Comparison of ENCODE assay signal across 8 mouse cellular contexts in the genomic region with DNA sequence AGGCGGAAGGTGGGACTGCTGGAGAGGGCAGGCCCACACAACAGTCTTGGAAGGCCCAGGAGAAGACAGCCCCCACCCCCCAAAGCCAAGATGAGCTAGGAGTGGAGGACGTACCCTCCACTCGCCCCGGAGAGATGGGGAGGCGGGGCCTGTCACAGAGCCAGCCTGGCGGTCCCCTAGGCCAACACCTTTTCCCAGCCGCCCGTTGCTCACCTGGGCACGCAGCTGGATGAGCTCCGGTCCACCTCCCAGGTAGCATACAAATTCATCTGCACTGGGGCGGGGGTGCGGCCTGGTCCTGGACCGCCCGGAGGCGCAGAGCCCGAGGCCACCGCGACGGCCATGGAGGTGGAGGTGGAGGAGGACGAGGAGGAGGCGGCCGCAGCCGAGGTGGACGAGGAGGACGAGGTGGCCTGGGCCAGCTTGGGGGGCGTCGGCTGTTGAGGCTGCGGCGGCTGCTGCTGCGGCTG. TPM values are rescaled to one million over a fixed set of nuclear protein-coding genes. Genes with fewer than 3 reads are reported as not detected.
DNase-seq lines count a peak whose midpoint lies in the region; ATAC-seq and TF ChIP-seq lines count a peak whose summit lies in the region.

No protein-coding gene starts in this region.

- peak; percentile 66 for DNase-seq in adrenal gland, postnatal 10 days
- DNase-seq in lung, adult 2 months: peak; percentile 44
- DNase-seq in ovary, postnatal 14 days (ENCODE audit: low spot score): peak; percentile 40
- peak; percentile 24 for DNase-seq in urinary bladder, postnatal 25 days (ENCODE audit: low spot score)

- H3K79me3 ChIP-seq in C2C12 (ENCODE audit: low read depth): peaks cover 5% of the 10 kb centered on the region

- peak overlapping the region; percentile 95 for H3K9ac ChIP-seq in embryonic facial prominence, embryonic 13.5 days
- H3K9ac ChIP-seq in heart, embryonic 12.5 days: peak overlapping the region; percentile 94
- H3K9ac ChIP-seq in kidney, embryonic 15.5 days: peak overlapping the region; percentile 93

- H3K9me3 ChIP-seq in embryonic facial prominence, embryonic 13.5 days: no peaks in the 10 kb centered on the region
- H3K9me3 ChIP-seq in heart, embryonic 12.5 days (replicated peaks): no peaks in the 10 kb centered on the region
- no peaks in the 10 kb centered on the region for H3K9me3 ChIP-seq in kidney, embryonic 15.5 days (replicated peaks)

- H3K4me3 ChIP-seq in C2C12 (ENCODE audit: insufficient read depth, poor library complexity, severe bottlenecking): peak overlapping the region; percentile 39
- peak overlapping the region; percentile 94 for H3K4me3 ChIP-seq in embryonic facial prominence, embryonic 13.5 days
- H3K4me3 ChIP-seq in heart, embryonic 12.5 days: peak overlapping the region; percentile 92
- peak overlapping the region; percentile 86 for H3K4me3 ChIP-seq in kidney, embryonic 15.5 days (replicated peaks)
- peak overlapping the region; percentile 82 for H3K4me3 ChIP-seq in lung, adult 2 months (replicated peaks; ENCODE audit: extremely low read depth, low read depth, low read length)

- peaks cover 35% of the 10 kb centered on the region for H3K36me3 ChIP-seq in C2C12 (ENCODE audit: control insufficient read depth, insufficient read depth)
- peaks cover 33% of the 10 kb centered on the region for H3K36me3 ChIP-seq in embryonic facial prominence, embryonic 13.5 days
- peaks cover 32% of the 10 kb centered on the region for H3K36me3 ChIP-seq in heart, embryonic 12.5 days
- peaks cover 36% of the 10 kb centered on the region for H3K36me3 ChIP-seq in kidney, embryonic 15.5 days

- peak; percentile 64 for ATAC-seq in embryonic facial prominence, embryonic 13.5 days (ENCODE audit: insufficient number of reproducible peaks, insufficient read depth, low FRiP score, low TSS enrichment, low read depth)
- ATAC-seq in heart, embryonic 12.5 days (ENCODE audit: insufficient number of reproducible peaks, low FRiP score): peak; percentile 45
- ATAC-seq in kidney, embryonic 15.5 days (replicated peaks; ENCODE audit: low FRiP score): peak; percentile 69

- peaks cover 36% of the 10 kb centered on the region for H3K79me2 ChIP-seq in C2C12 (ENCODE audit: control insufficient read depth, insufficient read depth)

- under 1% methylated on average over 23 of the region's 30 CpGs for WGBS in embryonic facial prominence, embryonic 13.5 days
- WGBS in heart, embryonic 12.5 days: 1% methylated on average over 29 of the region's 30 CpGs
- under 1% methylated on average over 29 of the region's 30 CpGs for WGBS in kidney, embryonic 15.5 days
- under 1% methylated on average over 26 of the region's 30 CpGs for WGBS in lung, adult 2 months

- peak overlapping the region; percentile 95 for H3K27ac ChIP-seq in embryonic facial prominence, embryonic 13.5 days
- H3K27ac ChIP-seq in heart, embryonic 12.5 days (ENCODE audit: poor library complexity, severe bottlenecking): peak overlapping the region; percentile 92
- H3K27ac ChIP-seq in kidney, embryonic 15.5 days: peak overlapping the region; percentile 93

- H3K4me2 ChIP-seq in embryonic facial prominence, embryonic 13.5 days: peak overlapping the region; percentile 91
- H3K4me2 ChIP-seq in heart, embryonic 12.5 days: peak overlapping the region; percentile 89
- peak overlapping the region; percentile 86 for H3K4me2 ChIP-seq in kidney, embryonic 15.5 days

- H3K27me3 ChIP-seq in C2C12 (ENCODE audit: control insufficient read depth, insufficient read depth, insufficient read length): no peaks in the 10 kb centered on the region
- no peaks in the 10 kb centered on the region for H3K27me3 ChIP-seq in embryonic facial prominence, embryonic 13.5 days
- H3K27me3 ChIP-seq in heart, embryonic 12.5 days (replicated peaks): no peaks in the 10 kb centered on the region
- no peaks in the 10 kb centered on the region for H3K27me3 ChIP-seq in kidney, embryonic 15.5 days

- H3K4me1 ChIP-seq in embryonic facial prominence, embryonic 13.5 days: peaks cover 34% of the 10 kb centered on the region
- peaks cover 51% of the 10 kb centered on the region for H3K4me1 ChIP-seq in heart, embryonic 12.5 days (replicated peaks)
- H3K4me1 ChIP-seq in kidney, embryonic 15.5 days: peaks cover 36% of the 10 kb centered on the region
- H3K4me1 ChIP-seq in lung, adult 2 months (ENCODE audit: control insufficient read depth, insufficient read depth, low read length): peaks cover 17% of the 10 kb centered on the region

- TF ChIP-seq POLR2A in lung, adult 2 months (IDR thresholded peaks at IDR 0.05; ENCODE audit: borderline replicate concordance, extremely low read depth, low read depth, low read length): no peak

- peak overlapping the region; percentile 84 for H3ac ChIP-seq in C2C12 (ENCODE audit: control insufficient read depth, insufficient read length, low read depth)

- TF ChIP-seq CTCF in C2C12 (IDR thresholded peaks at IDR 0.05; ENCODE audit: control insufficient read depth, insufficient read depth, insufficient read length): no peak
- no peak for TF ChIP-seq CTCF in lung, adult 2 months (IDR thresholded peaks at IDR 0.05; ENCODE audit: insufficient read depth, low read length)

TF ChIP-seq in C2C12, 6 proteins besides CTCF, POLR2A, EP300 and RAD21:
- TF ChIP-seq USF1 (IDR thresholded peaks at IDR 0.05; ENCODE audit: low read depth) (no peak), CEBPB (IDR thresholded peaks at IDR 0.05; ENCODE audit: low read depth) (no peak), FOSL1 (IDR thresholded peaks at IDR 0.05; ENCODE audit: insufficient read depth, low read length, poor library complexity, severe bottlenecking) (no peak), MAX (IDR thresholded peaks at IDR 0.05) (no peak), MYOG (IDR thresholded peaks at IDR 0.05; ENCODE audit: control insufficient read depth, extremely low read depth, insufficient read length) (no peak), MYOD1 (IDR thresholded peaks at IDR 0.05; ENCODE audit: control insufficient read depth, insufficient read length, low read depth) (no peak)

RNA-seq across cellular contexts. Expression of a gene that starts 0.6 kb away (rescaled TPM):
- polyA plus RNA-seq in C2C12 (2012; fragmentation: generic; extraction: Trizol): 10.1 TPM
- 10 to 100 TPM; 23.3 to 28.7 TPM for total RNA-seq in adrenal gland, postnatal 10 days (2021)
- 28.7 and 29.8 TPM in 2 replicates for polyA plus RNA-seq in embryonic facial prominence, embryonic 13.5 days (2015; fragmentation: Nextera tagmentation; extraction: Ambion mirVana)
- polyA plus RNA-seq in heart, embryonic 12.5 days (2016; fragmentation: Nextera tagmentation; extraction: Ambion mirVana): 27.9 and 28.4 TPM in 2 replicates
- polyA plus RNA-seq in kidney, embryonic 15.5 days (2015; fragmentation: Nextera tagmentation; extraction: Ambion mirVana): 23.2 and 25.0 TPM in 2 replicates
- polyA plus RNA-seq in lung, adult 2 months (2012; rRNA removed): 37.2 and 40.6 TPM in 2 replicates

RNA-seq across cellular contexts. Expression of a gene that starts 22.9 kb away (rescaled TPM):
- polyA plus RNA-seq in C2C12 (2012; fragmentation: generic; extraction: Trizol): 149 TPM
- total RNA-seq in adrenal gland, postnatal 10 days (2021): 100 to 1,000 TPM; 149 to 167 TPM
- polyA plus RNA-seq in embryonic facial prominence, embryonic 13.5 days (2015; fragmentation: Nextera tagmentation; extraction: Ambion mirVana): 404 and 414 TPM in 2 replicates
- 221 and 227 TPM in 2 replicates for polyA plus RNA-seq in heart, embryonic 12.5 days (2016; fragmentation: Nextera tagmentation; extraction: Ambion mirVana)
- 351 and 362 TPM in 2 replicates for polyA plus RNA-seq in kidney, embryonic 15.5 days (2015; fragmentation: Nextera tagmentation; extraction: Ambion mirVana)
- polyA plus RNA-seq in lung, adult 2 months (2012; rRNA removed): 121 and 132 TPM in 2 replicates

RNA-seq across cellular contexts. Expression of a gene that starts 25.8 kb away (rescaled TPM):
- polyA plus RNA-seq in C2C12 (2012; fragmentation: generic; extraction: Trizol): not detected
- under 1 TPM; 0.27 to 0.51 TPM for total RNA-seq in adrenal gland, postnatal 10 days (2021)
- 7.4 and 8.9 TPM in 2 replicates for polyA plus RNA-seq in embryonic facial prominence, embryonic 13.5 days (2015; fragmentation: Nextera tagmentation; extraction: Ambion mirVana)
- polyA plus RNA-seq in heart, embryonic 12.5 days (2016; fragmentation: Nextera tagmentation; extraction: Ambion mirVana): 3.8 and 4.5 TPM in 2 replicates
- 3.8 and 3.9 TPM in 2 replicates for polyA plus RNA-seq in kidney, embryonic 15.5 days (2015; fragmentation: Nextera tagmentation; extraction: Ambion mirVana)
- 1.9 and 2.3 TPM in 2 replicates for polyA plus RNA-seq in lung, adult 2 months (2012; rRNA removed)

Comparison
In these comparisons a context has a peak if more than half of its experiments do, and no peak if none do; other contexts are left out.
1. Peak in every context shown above with its lines: DNase-seq, ATAC-seq, H3K4me3 ChIP-seq and H3K27ac ChIP-seq.
2. H3K4me3 ChIP-seq: peak in every context shown above with its lines; median percentile 94 in embryonic facial prominence, embryonic 13.5 days; 92 in heart, embryonic 12.5 days; 86 in kidney, embryonic 15.5 days; 82 in lung, adult 2 months; 39 in C2C12.